Mouse (Mus musculus) midbrain, postnatal 0 days (tissue): ENCODE results near the gene Gmnc. TPM values are rescaled to one million over a fixed set of nuclear protein-coding genes. Genes with fewer than 3 reads are reported as not detected.

Source experiments
- ATAC-seq: fragments of 200-750 bp; cut with Nextera tagmentation; 2 replicates; pipeline ENCODE4 v1.8.0; 2017; ENCODE audit warnings: moderate number of reproducible peaks, mild to moderate bottlenecking, moderate TSS enrichment, moderate library complexity; ENCODE audit not compliant: low FRiP score
- DNase-seq: peaks from one replicate; pipeline ENCODE4 v3.0.0-alpha.2; 2015; ENCODE audit warnings: low spot score
- H3K27ac ChIP-seq: fragments of 300-500 bp; sonication (generic); 2 replicates; pipeline ENCODE4 v1.5.1; 2014; ENCODE audit warnings: low read depth, mild to moderate bottlenecking, low read length, mixed read lengths
- H3K27me3 ChIP-seq: fragments of 300-500 bp; sonication (generic); 2 replicates; pipeline ENCODE4 v1.6.1; 2014; ENCODE audit warnings: low read length, control low read depth, mixed read lengths; ENCODE audit not compliant: insufficient read depth
- H3K36me3 ChIP-seq: fragments of 300-500 bp; sonication (generic); 2 replicates; pipeline ENCODE4 v1.6.1; 2014; ENCODE audit warnings: low read length, control low read depth, mixed read lengths; ENCODE audit not compliant: insufficient read depth
- H3K4me1 ChIP-seq: fragments of 300-500 bp; sonication (generic); 2 replicates; pipeline ENCODE4 v1.6.1; 2014; ENCODE audit warnings: mild to moderate bottlenecking, control low read depth, antibody characterized with exemption, low read length, mixed read lengths; ENCODE audit not compliant: insufficient read depth
- H3K4me2 ChIP-seq: fragments of 300-500 bp; sonication (generic); 2 replicates; pipeline ENCODE4 v1.6.1; 2014; ENCODE audit warnings: low read depth, mild to moderate bottlenecking, low read length, mixed read lengths; ENCODE audit not compliant: poor library complexity, severe bottlenecking
- H3K4me3 ChIP-seq: fragments of 300-500 bp; sonication (generic); 2 replicates; pipeline ENCODE4 v1.5.1; 2014; ENCODE audit warnings: low read depth, mild to moderate bottlenecking, low read length, moderate library complexity
- H3K9ac ChIP-seq: fragments of 300-500 bp; sonication (generic); replicated peaks from 2 replicates; pipeline ENCODE4 v1.6.1; 2014; ENCODE audit warnings: mild to moderate bottlenecking, low read length, moderate library complexity, mixed read lengths; ENCODE audit not compliant: poor library complexity, severe bottlenecking
- H3K9me3 ChIP-seq: fragments of 300-500 bp; sonication (generic); 2 replicates; pipeline ENCODE4 v1.6.1; 2016; ENCODE audit warnings: low read length, control low read depth
- CTCF ChIP-seq: IDR thresholded peaks from 2 replicates; pipeline ENCODE4 v1.5.1; 2016; ENCODE audit warnings: antibody characterized with exemption, mild to moderate bottlenecking
- WGBS: fragments of 180-500 bp; shearing (Covaris S2); extraction: QIAGEN DNeasy Blood & Tissue Kit; methylation state at CpG from one replicate; pipeline ENCODE4 v1.1.7; 2014; 5-methylcytosine and 5-hydroxymethylcytosine counted together
- polyA plus RNA-seq: library from polyadenylated mRNA; unstranded; fragments of >200 nt; fragmentation: Nextera tagmentation; extraction: Ambion mirVana; gene quantifications from 2 replicates; pipeline ENCODE4 v1.2.1, GENCODE M21; 2015
- total RNA-seq: library from RNA; depleted of rRNA; stranded (reverse); fragments of >200 nt; gene quantifications from 2 replicates; pipeline ENCODE4 v1.2.3, GENCODE M21; 2014

Gene Gmnc
- total and polyA plus RNA-seq, 2 experiments from 2014 or later, result 0.06 to 0.44 TPM

- no peak for ATAC-seq
- no peaks in the 10 kb centered on the region for H3K27me3 ChIP-seq
- no peak for TF ChIP-seq CTCF
- no peak overlapping the region for H3K27ac ChIP-seq
- WGBS, result 82% methylated on average over 2 of the region's 2 CpGs
- no peaks in the 10 kb centered on the region for H3K36me3 ChIP-seq
- no peak overlapping the region for H3K9ac ChIP-seq
- DNase-seq, result no peak
- H3K4me3 ChIP-seq, result no peak overlapping the region
- no peak overlapping the region for H3K4me2 ChIP-seq
- no peaks in the 10 kb centered on the region for H3K9me3 ChIP-seq
- H3K4me1 ChIP-seq, result no peaks in the 10 kb centered on the region
These were observed 24.6 kb downstream of the Gmnc start for GRCm38 (mm10) chr16:26966830-26967229.

- no peak overlapping the region for H3K4me2 ChIP-seq
- no peak overlapping the region for H3K4me3 ChIP-seq
- no peaks in the 10 kb centered on the region for H3K4me1 ChIP-seq
- no peak for ATAC-seq
- no peaks in the 10 kb centered on the region for H3K27me3 ChIP-seq
- H3K9ac ChIP-seq, result no peak overlapping the region
- no peak for TF ChIP-seq CTCF
- no peaks in the 10 kb centered on the region for H3K36me3 ChIP-seq
- DNase-seq, result no peak
- no peak overlapping the region for H3K27ac ChIP-seq
- no peaks in the 10 kb centered on the region for H3K9me3 ChIP-seq
These were observed 29.5 kb downstream of the Gmnc start for GRCm38 (mm10) chr16:26961971-26962370.

GRCm38 (mm10) chr16:26951601-26952000 lies 39.9 kb downstream of the Gmnc start:
- Histone ChIP-seq H3K4me3 (no peak overlapping the region), H3K27me3 (no peaks in the 10 kb centered on the region), H3K9me3 (no peaks in the 10 kb centered on the region), H3K36me3 (no peaks in the 10 kb centered on the region), H3K4me2 (no peak overlapping the region), H3K27ac (no peak overlapping the region), H3K9ac (no peak overlapping the region), H3K4me1 (no peaks in the 10 kb centered on the region)
- no peak for TF ChIP-seq CTCF
- DNase-seq, result no peak
- ATAC-seq, result no peak
- WGBS, result 84% methylated on average over 3 of the region's 3 CpGs

GRCm38 (mm10) chr16:26950209-26950608 lies 41.2 kb downstream of the Gmnc start:
- Histone ChIP-seq H3K36me3 (no peaks in the 10 kb centered on the region), H3K9me3 (no peaks in the 10 kb centered on the region), H3K9ac (no peak overlapping the region), H3K4me2 (no peak overlapping the region), H3K4me1 (no peaks in the 10 kb centered on the region), H3K27ac (no peak overlapping the region), H3K4me3 (no peak overlapping the region), H3K27me3 (no peaks in the 10 kb centered on the region)
- 58% methylated on average over 4 of the region's 4 CpGs for WGBS
- DNase-seq, result no peak
- no peak for ATAC-seq
- TF ChIP-seq CTCF, result peak; percentile 25

GRCm38 (mm10) chr16:26903968-26904367 lies 87.5 kb downstream of the Gmnc start:
- 87% methylated on average over 1 of the region's 1 CpGs for WGBS
- no peak overlapping the region for H3K4me2 ChIP-seq
- ATAC-seq (no peak), DNase-seq (peak; percentile 47)
- no peaks in the 10 kb centered on the region for H3K9me3 ChIP-seq
- no peak overlapping the region for H3K4me3 ChIP-seq
- H3K27ac ChIP-seq, result no peak overlapping the region
- H3K9ac ChIP-seq, result no peak overlapping the region
- H3K27me3 ChIP-seq, result no peaks in the 10 kb centered on the region
- no peaks in the 10 kb centered on the region for H3K36me3 ChIP-seq
- H3K4me1 ChIP-seq, result no peaks in the 10 kb centered on the region
- TF ChIP-seq CTCF, result peak; percentile 61

GRCm38 (mm10) chr16:26901471-26901870 lies 90.0 kb downstream of the Gmnc start:
- Histone ChIP-seq H3K9ac (no peak overlapping the region), H3K4me1 (no peaks in the 10 kb centered on the region), H3K9me3 (no peaks in the 10 kb centered on the region), H3K27me3 (no peaks in the 10 kb centered on the region), H3K36me3 (no peaks in the 10 kb centered on the region), H3K27ac (no peak overlapping the region), H3K4me3 (no peak overlapping the region), H3K4me2 (no peak overlapping the region)
- ATAC-seq, result 0 out of 2 replicates have a peak, but pooled peaks have one; percentile 10
- DNase-seq, result peak; percentile 36
- TF ChIP-seq CTCF, result no peak
- 27% methylated on average over 4 of the region's 4 CpGs for WGBS

GRCm38 (mm10) chr16:26886337-26886736 lies 105.1 kb downstream of the Gmnc start:
- WGBS, result 78% methylated on average over 4 of the region's 4 CpGs
- no peak overlapping the region for H3K4me3 ChIP-seq
- H3K36me3 ChIP-seq, result no peaks in the 10 kb centered on the region
- no peak overlapping the region for H3K4me2 ChIP-seq
- no peaks in the 10 kb centered on the region for H3K9me3 ChIP-seq
- no peak overlapping the region for H3K27ac ChIP-seq
- ATAC-seq (no peak), DNase-seq (no peak)
- H3K9ac ChIP-seq, result no peak overlapping the region
- no peak for TF ChIP-seq CTCF
- no peaks in the 10 kb centered on the region for H3K4me1 ChIP-seq
- H3K27me3 ChIP-seq, result no peaks in the 10 kb centered on the region
